Mouse (Mus musculus): ENCODE data around the gene Nos2.

Gene Nos2

GRCm38 (mm10) chr11:78920411-78920939 is at the start of gene Nos2:
TSS of gene Nos2 (plus strand) at chr11:78920787.
- peak; percentile 13 for DNase-seq (ENCODE audit: low read depth)

DNA sequence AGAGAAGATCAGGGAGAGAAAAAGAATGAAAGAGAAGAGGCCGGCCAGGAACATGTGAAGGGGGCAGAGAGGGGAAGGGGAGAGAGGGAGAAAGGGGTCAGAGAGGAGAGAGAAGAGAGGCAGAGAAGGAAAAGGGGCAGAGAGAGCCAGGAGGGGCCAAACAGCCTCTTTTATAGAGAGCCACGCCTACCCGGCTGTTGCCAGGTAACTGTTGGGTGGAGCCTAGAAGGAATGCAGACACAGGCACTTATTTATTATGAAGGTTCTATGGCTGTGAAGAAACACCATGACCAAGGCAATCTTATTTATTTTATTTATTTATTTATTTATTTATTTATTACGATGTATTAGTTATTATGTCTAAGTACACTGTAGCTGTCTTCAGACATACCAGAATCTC is 49.7 kb upstream of the Nos2 start:
- no peak for DNase-seq (ENCODE audit: low read depth)

DNA sequence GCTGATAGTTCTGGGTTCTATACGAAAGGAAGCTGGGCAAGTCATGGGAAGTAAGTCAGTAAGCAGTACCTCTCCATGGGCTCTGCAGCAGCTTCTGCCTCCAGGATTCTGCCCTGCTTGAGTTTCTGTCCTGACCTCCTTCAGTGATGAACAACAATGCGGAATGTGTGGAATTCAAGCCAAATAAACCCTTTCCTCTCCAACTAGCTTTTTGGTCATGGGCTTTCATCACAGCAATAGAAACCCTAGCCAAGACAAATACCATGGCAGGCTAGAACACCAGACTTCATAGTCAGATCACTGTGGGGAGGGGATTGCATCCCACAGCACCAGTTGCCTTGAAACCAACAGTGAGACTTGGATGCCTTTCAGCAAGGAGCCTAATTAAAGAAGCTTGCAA is 47.8 kb upstream of the Nos2 start:
- DNase-seq (ENCODE audit: low read depth) = no peak

GRCm38 (mm10) chr11:78879727-78880126 is 40.9 kb upstream of the Nos2 start:
- DNase-seq (ENCODE audit: low read depth) = no peak

DNA sequence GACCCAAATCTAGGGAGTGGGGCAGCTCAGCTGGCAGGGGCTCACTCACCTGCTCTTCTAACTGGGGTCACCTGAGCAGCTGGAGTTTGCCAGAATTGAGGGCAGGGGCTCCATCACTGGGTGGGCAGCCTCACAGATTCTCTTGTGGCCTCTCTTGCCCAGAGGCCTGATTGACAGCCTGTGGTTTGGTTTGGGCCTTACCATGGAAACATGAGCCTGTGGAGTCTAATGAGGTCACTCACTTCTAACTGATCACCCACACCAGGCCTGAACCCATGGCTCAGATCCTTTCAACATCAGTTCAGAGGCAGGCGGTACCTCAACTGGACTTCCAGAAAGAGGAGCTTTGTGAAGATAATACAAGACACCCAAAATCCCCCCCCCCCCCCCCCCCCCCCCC is 33.9 kb upstream of the Nos2 start:
- no peak for DNase-seq (ENCODE audit: low read depth)

DNA sequence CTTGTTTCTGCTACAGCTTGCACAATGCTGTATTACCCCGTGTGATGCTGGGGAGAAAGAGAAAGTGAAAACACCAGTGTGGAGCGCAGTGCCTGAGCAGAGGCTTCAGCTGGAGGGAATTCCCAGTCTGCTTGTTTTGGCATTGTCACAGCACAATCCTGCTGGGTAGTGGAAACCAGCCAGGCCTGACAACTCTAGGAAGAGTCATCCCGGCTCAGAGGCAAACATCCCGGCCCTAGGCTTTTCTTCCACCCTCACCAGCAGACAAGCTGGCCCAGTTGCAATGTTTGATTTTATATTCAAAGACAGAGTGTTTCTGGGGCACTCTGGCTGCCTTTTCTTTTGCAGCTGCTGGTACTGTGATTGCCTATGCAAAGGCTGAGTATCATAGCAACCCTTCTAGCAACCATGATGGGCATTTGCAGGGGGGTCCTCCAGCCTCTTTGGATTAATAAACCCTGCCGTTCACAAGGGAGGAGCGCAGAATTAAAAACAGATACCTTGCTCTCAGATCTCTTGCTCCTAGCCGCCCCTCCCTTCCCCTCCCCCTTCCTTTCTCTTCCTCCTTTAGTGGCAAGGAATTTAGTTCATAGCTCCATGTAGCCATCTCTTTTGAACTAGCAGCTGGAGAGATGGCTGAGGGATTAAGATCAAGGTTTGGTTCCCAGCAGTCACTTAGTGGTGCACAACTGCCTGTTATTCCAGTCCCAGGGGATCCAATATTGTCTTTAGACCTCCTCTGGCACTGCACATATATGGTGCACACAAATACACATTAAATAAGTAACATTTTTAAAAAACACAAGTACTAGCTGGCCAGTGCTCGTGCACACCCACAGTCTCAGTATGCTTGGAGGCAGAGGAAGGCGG is 33.2 kb upstream of the Nos2 start:
- peak; percentile 84 for DNase-seq (ENCODE audit: low read depth)

DNA sequence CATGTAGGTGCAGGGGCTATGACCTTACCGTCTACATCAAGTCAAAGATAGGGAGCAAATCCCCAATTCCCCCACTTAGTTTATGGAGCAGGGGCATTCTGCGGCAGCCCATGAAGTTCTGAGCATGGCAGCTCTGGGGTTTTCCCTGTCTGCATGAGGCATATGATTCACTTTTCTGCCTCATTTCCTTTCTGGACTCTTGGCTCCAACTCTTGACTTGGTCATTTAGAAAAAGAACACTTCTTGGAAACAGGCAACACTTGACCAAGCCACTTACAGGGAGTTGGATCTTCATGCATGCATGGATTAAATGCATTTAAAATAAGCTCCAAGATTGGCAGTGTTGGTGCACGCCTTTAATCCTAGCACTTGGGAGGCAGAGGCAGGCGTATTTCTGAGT is 31.4 kb upstream of the Nos2 start:
- no peak for DNase-seq (ENCODE audit: low read depth)

DNA sequence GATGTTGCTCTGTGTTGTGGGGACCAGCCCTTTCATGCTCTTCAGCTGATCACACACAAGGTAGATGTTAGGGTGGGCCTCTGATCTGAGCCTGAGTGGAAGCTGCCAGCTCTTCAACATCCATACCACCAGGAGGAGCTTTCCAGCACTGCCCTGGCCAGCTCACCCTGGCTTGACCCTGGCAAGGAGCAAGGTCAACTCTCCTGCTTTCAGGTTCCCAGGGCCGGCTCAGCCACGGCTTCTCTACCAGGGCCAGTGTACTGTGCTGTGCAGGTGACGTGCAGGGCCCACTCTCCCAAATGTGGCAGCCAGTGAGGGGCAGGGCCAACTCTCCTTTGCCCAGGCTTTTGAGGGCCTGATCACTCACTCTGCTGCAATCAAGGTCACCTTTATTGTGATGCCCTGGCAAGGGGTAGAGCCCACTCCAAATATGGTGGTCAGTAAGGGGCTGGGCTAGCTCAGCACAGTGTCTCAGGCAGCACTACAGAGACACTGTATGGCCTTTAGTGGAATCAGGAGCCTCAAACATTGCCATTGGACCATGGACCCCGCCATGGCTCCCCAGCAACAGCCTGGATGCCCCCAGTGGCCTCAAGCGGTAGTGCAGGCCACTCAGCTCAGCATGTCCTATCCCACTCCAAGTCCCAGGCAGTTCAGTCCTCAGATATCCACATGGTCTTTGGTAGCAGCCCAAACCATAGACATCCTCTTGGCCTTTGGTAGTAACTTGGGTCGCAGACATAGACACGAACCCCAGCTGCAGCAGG is 24.0 kb upstream of the Nos2 start:
- DNase-seq (ENCODE audit: low read depth) = peak; percentile 69

GRCm38 (mm10) chr11:78915473-78915872 is 5.1 kb upstream of the Nos2 start:
- no peak for DNase-seq (ENCODE audit: low read depth)

GRCm38 (mm10) chr11:78916410-78916809 is 4.2 kb upstream of the Nos2 start:
- no peak for DNase-seq (ENCODE audit: low read depth)

- DNase-seq (ENCODE audit: low read depth) = no peak
Measured at GRCm38 (mm10) chr11:78919745-78920144, 842 bp upstream of the Nos2 start.

- peak; percentile 73 for DNase-seq (ENCODE audit: low read depth)
Measured at GRCm38 (mm10) chr11:78922678-78923407, 2.3 kb downstream of the Nos2 start.

- DNase-seq (ENCODE audit: low read depth) = peak; percentile 27
Measured at GRCm38 (mm10) chr11:78924111-78924510, 3.5 kb downstream of the Nos2 start.

DNA sequence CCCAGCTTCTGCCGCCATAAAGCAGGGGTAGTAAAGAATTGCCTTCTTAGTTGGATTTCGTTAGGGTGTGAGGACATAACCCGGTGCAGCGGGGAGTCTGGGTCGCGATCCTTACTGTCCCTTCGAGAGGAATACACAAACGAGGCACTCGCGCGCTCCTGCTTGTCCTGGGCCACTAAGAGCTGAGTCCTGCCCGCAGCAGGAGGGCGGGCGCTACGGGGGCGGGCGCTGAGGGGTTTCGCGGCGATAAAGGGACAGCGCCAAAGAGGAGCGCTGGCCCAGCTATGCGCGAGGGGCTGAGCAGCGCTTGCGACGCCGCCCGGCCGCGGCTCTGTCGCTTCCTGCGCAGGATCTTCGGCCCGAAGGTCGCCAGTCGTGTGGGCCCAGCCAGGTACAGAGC is 4.3 kb downstream of the Nos2 start:
- DNase-seq (ENCODE audit: low read depth) = peak; percentile 23

GRCm38 (mm10) chr11:78929345-78929744 is 8.8 kb downstream of the Nos2 start:
- DNase-seq (ENCODE audit: low read depth) = no peak

DNA sequence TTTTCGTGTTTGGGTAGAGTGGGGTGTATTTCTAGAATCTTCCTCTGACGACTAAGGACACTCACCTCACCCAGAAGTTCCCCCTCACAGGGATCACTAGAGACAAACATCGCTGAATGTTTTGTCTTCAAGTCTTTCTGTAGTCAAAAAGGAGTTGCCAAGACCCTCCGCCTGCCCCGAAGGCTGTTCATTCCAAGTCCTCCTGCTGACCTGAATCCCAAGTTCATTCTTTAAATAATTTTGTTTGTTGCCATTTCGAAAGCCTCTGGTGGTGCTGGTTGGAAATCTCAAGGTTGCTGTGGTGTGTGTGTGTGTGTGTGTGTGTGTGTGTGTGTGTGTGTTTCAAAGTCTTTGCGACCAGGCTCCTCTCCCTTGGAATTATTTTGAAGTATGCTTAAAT is 13.7 kb downstream of the Nos2 start:
- no peak for DNase-seq (ENCODE audit: low read depth)

DNA sequence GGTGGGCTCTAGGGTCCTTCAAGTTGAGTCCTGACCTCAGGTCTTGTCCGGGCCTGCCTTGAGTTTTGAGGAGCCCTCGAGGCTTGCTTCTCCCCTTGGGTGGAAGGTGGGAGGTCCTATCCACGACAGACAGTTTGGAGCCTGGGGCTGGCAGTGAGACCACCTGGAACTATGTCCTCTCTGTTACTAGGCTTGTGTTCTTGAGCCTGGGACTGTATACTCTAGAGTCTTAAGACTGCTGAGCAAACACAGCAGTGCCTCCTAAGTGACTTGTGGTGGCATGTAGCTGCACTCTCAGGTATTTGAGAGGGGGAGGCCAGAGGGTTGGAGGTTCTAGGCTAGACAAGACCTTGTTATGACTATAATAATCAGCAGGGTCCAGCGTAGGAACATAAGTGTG is 14.1 kb downstream of the Nos2 start:
- no peak for DNase-seq (ENCODE audit: low read depth)

GRCm38 (mm10) chr11:78935178-78935577 is 14.6 kb downstream of the Nos2 start:
- no peak for DNase-seq (ENCODE audit: low read depth)

GRCm38 (mm10) chr11:78943083-78943482 is 22.5 kb downstream of the Nos2 start:
- DNase-seq (ENCODE audit: low read depth) = no peak

DNA sequence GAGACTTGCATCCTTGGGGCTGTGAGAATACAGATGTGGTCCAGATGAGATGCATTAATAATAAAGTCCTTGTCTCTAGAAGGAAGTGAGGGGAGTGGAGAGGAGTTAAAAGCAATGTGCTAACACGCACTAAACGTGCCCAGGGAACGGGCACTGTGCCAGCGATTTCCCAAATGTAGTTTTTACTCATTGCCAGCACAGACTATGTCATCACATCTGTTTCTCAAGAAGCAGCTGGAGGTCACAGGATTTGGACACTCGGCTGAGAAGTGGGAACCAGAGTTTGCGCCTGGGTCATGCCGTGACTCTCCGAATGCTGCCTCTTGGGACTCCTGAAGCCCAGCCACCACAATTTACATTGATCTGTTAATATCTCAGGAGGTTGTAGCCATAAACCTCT is 29.8 kb downstream of the Nos2 start:
- no peak for DNase-seq (ENCODE audit: low read depth)

DNA sequence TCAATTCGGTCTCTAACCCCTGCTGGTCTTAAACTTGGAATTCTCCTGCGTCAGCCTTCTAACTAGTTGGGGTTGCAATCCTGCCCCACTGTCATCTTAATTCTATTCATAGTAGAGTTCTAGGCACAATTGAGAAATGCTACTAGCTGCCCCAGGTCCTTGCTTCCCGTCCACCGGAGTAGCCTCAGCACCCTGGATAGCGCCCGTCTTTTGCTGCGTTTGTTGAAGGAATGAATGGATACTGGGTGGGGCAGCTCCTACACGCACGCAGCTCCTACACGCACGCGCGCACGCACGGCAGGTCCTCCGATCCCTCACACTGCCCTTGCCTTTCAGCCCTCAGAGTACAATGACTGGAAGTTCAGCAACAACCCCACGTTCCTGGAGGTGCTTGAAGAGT is 31.9 kb downstream of the Nos2 start:
- peak; percentile 18 for DNase-seq (ENCODE audit: low read depth)

DNA sequence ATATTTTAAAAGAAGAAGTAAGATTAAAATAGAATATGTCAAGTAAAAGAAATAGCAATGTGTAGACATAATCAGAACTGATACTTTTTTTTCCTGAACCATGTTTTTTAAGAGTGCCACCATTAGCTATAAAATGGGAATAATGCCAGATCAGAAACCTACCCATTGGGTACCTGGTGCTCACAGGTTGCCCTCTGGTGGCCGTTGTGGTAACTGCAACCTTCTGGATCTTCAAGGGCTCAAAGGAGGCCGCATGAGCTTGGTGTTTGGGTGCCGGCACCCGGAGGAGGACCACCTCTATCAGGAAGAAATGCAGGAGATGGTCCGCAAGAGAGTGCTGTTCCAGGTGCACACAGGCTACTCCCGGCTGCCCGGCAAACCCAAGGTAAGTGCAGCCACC is 35.7 kb downstream of the Nos2 start:
- DNase-seq (ENCODE audit: low read depth) = peak; percentile 85

Measured in induced T-regulatory cell, adult 2 months (primary cell).